Mouse (Mus musculus): ENCODE results near the gene Rap1b. TPM values are rescaled to one million over a fixed set of nuclear protein-coding genes. Genes with fewer than 3 reads are reported as not detected.

The Rap1b gene
- polyA plus RNA-seq, 1 experiment from 2014 or later: 145 TPM

DNA sequence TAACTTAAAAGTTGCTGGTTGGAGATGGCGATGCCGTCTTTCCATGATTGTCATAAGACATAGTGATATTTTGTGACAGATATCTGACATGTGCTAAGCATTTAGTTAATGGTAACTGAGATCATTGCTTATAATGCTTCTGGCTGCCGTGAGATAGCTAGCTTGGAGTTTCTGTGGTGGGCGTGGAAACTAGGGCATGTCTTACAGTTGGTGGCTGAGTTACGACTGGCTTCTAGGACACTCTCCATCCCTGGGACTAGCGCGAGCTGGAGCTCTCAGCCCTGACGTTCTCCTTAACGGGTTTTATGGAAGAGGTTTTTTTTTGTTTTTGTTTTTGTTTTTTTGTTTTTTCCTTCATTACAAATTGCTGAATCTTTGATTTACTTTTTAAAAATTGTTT is 32.8 kb upstream of the Rap1b start:
- no peaks in the 10 kb centered on the region for H3K36me3 ChIP-seq (ENCODE audit: control insufficient read depth, insufficient read depth)
- no peak overlapping the region for H3K9ac ChIP-seq (replicated peaks; ENCODE audit: low read depth, low read length)
- no peak for ATAC-seq
- no peak overlapping the region for H3K4me2 ChIP-seq (ENCODE audit: low read length)
- no peak overlapping the region for H3K4me3 ChIP-seq (replicated peaks; ENCODE audit: low read length)
- no peaks in the 10 kb centered on the region for H3K4me1 ChIP-seq (replicated peaks; ENCODE audit: control insufficient read depth, insufficient read depth, low read length)
- H3K27me3 ChIP-seq (replicated peaks; ENCODE audit: control insufficient read depth, insufficient read depth, low read length): no peaks in the 10 kb centered on the region
- H3K27ac ChIP-seq (ENCODE audit: low read length): no peak overlapping the region
- no peaks in the 10 kb centered on the region for H3K9me3 ChIP-seq (ENCODE audit: control insufficient read depth, low read length)
- 91% methylated on average over 9 of the region's 9 CpGs for WGBS

DNA sequence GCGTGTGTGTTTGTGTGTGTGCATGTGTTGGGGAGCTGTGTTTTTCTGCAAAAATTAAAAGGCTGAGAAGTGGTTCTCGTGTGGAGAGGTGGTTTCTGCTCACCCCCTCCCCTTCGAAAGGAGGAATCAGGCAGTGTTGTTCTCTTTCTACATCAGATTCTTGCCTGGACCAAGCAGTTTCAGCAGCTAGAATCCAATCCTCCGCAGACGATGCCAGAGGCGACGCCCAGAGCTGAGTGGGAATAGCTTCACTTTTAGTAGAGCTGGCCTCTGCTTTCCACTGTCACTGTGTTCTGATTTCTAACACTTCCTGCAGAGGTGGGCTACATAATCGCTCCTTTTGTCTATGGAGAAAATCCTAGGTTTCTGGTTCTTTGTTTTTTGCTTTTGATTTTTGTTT is 31.0 kb upstream of the Rap1b start:
- no peak overlapping the region for H3K4me2 ChIP-seq (ENCODE audit: low read length)
- H3K27ac ChIP-seq (ENCODE audit: low read length): no peak overlapping the region
- no peaks in the 10 kb centered on the region for H3K4me1 ChIP-seq (replicated peaks; ENCODE audit: control insufficient read depth, insufficient read depth, low read length)
- no peak overlapping the region for H3K9ac ChIP-seq (replicated peaks; ENCODE audit: low read depth, low read length)
- no peaks in the 10 kb centered on the region for H3K9me3 ChIP-seq (ENCODE audit: control insufficient read depth, low read length)
- H3K27me3 ChIP-seq (replicated peaks; ENCODE audit: control insufficient read depth, insufficient read depth, low read length): no peaks in the 10 kb centered on the region
- WGBS: 79% methylated on average over 8 of the region's 8 CpGs
- H3K36me3 ChIP-seq (ENCODE audit: control insufficient read depth, insufficient read depth): no peaks in the 10 kb centered on the region
- no peak overlapping the region for H3K4me3 ChIP-seq (replicated peaks; ENCODE audit: low read length)
- no peak for ATAC-seq

DNA sequence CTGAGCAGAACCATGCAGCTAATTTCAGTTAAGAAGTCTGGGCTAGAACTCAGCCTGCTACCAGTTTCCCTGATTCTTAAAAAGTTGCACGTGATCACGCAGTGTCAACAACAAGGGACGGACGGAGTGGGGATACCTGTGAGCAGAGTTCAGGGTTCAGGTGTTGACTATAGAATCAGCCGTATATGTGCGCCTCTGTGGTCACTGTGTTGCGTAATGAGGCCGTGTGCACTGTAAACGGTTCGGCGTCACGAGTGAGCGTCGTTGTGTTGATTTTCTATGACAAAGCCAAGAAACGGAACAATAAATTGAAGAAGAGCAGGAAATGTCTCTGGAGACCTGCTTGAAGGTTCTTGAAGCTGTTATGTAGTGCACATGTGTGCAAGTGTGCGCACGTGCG is 30.6 kb upstream of the Rap1b start:
- H3K4me1 ChIP-seq (replicated peaks; ENCODE audit: control insufficient read depth, insufficient read depth, low read length): no peaks in the 10 kb centered on the region
- H3K27ac ChIP-seq (ENCODE audit: low read length): no peak overlapping the region
- no peak overlapping the region for H3K4me2 ChIP-seq (ENCODE audit: low read length)
- H3K36me3 ChIP-seq (ENCODE audit: control insufficient read depth, insufficient read depth): no peaks in the 10 kb centered on the region
- no peaks in the 10 kb centered on the region for H3K27me3 ChIP-seq (replicated peaks; ENCODE audit: control insufficient read depth, insufficient read depth, low read length)
- H3K9me3 ChIP-seq (ENCODE audit: control insufficient read depth, low read length): no peaks in the 10 kb centered on the region
- H3K4me3 ChIP-seq (replicated peaks; ENCODE audit: low read length): no peak overlapping the region
- no peak overlapping the region for H3K9ac ChIP-seq (replicated peaks; ENCODE audit: low read depth, low read length)
- ATAC-seq: no peak
- WGBS: 92% methylated on average over 18 of the region's 18 CpGs

DNA sequence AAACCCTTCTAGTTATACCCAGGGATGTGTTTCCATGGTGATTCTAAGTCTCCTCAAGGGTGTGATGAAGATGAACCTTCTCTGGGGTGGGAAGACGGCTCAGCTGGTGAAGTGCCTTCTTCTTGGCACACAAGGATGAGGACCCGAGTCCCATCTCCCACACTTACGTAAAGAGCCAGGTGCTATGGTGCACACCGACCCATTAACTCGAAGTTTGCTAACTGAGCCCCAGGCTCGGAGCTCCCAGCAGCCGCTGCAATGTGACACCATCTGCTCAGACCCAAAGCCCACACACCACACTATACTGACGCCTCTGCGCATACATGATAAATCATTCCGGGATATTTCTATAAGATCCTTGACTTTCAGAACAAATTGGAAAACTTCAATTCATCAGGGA is 29.1 kb upstream of the Rap1b start:
- no peaks in the 10 kb centered on the region for H3K36me3 ChIP-seq (ENCODE audit: control insufficient read depth, insufficient read depth)
- H3K9me3 ChIP-seq (ENCODE audit: control insufficient read depth, low read length): no peaks in the 10 kb centered on the region
- no peak overlapping the region for H3K27ac ChIP-seq (ENCODE audit: low read length)
- H3K4me3 ChIP-seq (replicated peaks; ENCODE audit: low read length): no peak overlapping the region
- H3K4me1 ChIP-seq (replicated peaks; ENCODE audit: control insufficient read depth, insufficient read depth, low read length): no peaks in the 10 kb centered on the region
- no peak overlapping the region for H3K9ac ChIP-seq (replicated peaks; ENCODE audit: low read depth, low read length)
- no peaks in the 10 kb centered on the region for H3K27me3 ChIP-seq (replicated peaks; ENCODE audit: control insufficient read depth, insufficient read depth, low read length)
- 72% methylated on average over 10 of the region's 10 CpGs for WGBS
- no peak overlapping the region for H3K4me2 ChIP-seq (ENCODE audit: low read length)
- ATAC-seq: no peak

DNA sequence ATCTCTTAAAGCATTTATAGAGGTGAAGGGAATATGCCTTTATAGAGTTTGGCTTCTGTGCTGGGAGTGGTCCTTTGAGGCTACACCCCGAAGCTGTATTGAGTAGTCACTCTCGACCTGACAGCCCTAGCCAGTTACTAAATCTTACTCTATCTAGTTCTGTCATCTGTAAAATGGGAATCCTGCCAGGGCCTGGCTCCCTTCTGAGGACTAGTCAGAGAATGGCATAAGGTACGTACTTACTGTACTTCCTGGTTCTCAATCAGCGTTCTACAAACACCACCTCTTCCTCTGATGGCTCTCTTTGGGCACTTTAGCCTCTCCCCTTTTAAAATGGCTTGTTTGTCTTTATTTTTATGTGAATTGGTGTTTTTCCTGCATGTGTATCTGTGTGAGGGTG is 28.1 kb upstream of the Rap1b start:
- no peak overlapping the region for H3K4me3 ChIP-seq (replicated peaks; ENCODE audit: low read length)
- no peaks in the 10 kb centered on the region for H3K27me3 ChIP-seq (replicated peaks; ENCODE audit: control insufficient read depth, insufficient read depth, low read length)
- H3K27ac ChIP-seq (ENCODE audit: low read length): no peak overlapping the region
- H3K9me3 ChIP-seq (ENCODE audit: control insufficient read depth, low read length): no peaks in the 10 kb centered on the region
- no peak for ATAC-seq
- no peaks in the 10 kb centered on the region for H3K4me1 ChIP-seq (replicated peaks; ENCODE audit: control insufficient read depth, insufficient read depth, low read length)
- no peak overlapping the region for H3K4me2 ChIP-seq (ENCODE audit: low read length)
- no peak overlapping the region for H3K9ac ChIP-seq (replicated peaks; ENCODE audit: low read depth, low read length)
- WGBS: 84% methylated on average over 4 of the region's 4 CpGs
- H3K36me3 ChIP-seq (ENCODE audit: control insufficient read depth, insufficient read depth): no peaks in the 10 kb centered on the region

DNA sequence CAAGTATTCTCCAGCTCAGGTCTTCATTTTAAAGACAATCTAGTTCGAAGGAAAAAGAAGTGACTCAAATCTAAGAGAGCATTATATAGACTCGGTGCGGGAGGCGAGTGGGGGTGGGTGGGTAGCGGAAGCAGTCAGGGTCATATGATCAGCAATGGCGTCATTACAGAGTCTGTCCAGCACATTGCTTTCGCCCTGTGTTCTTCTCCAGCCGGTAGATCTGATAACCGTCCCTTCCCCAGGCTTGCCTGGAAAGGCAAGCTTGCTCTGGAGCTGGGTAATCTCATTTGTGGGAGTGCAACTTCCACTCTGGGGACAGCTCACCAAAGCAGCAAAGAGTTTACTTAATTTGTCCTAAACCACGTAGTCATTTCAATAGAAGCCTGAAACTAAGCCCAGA is 26.6 kb upstream of the Rap1b start:
- H3K4me3 ChIP-seq (replicated peaks; ENCODE audit: low read length): no peak overlapping the region
- no peaks in the 10 kb centered on the region for H3K36me3 ChIP-seq (ENCODE audit: control insufficient read depth, insufficient read depth)
- no peaks in the 10 kb centered on the region for H3K4me1 ChIP-seq (replicated peaks; ENCODE audit: control insufficient read depth, insufficient read depth, low read length)
- H3K9me3 ChIP-seq (ENCODE audit: control insufficient read depth, low read length): no peaks in the 10 kb centered on the region
- H3K27me3 ChIP-seq (replicated peaks; ENCODE audit: control insufficient read depth, insufficient read depth, low read length): no peaks in the 10 kb centered on the region
- no peak overlapping the region for H3K9ac ChIP-seq (replicated peaks; ENCODE audit: low read depth, low read length)
- H3K4me2 ChIP-seq (ENCODE audit: low read length): no peak overlapping the region
- H3K27ac ChIP-seq (ENCODE audit: low read length): no peak overlapping the region
- WGBS: 85% methylated on average over 10 of the region's 10 CpGs
- ATAC-seq: no peak

DNA sequence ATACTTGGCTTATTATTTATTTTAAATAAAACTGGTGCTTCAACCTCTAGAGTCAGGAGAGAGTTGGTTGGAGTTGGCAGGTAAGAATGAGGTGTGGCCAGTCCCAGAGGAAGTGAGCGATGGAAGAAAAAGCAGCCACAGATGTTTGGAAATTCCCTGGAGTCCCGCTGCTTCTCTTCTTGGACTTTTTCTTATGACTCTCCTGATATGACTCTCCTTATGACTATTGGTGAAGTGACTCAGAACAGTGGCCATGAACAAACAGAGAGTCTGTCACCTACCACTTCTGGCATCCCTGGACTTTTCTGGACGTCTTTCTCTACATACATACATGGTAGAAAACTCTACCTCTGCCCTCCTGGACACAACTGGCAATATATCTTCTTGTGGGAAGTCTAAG is 21.5 kb upstream of the Rap1b start:
- WGBS: 94% methylated on average over 3 of the region's 3 CpGs
- H3K4me2 ChIP-seq (ENCODE audit: low read length): no peak overlapping the region

DNA sequence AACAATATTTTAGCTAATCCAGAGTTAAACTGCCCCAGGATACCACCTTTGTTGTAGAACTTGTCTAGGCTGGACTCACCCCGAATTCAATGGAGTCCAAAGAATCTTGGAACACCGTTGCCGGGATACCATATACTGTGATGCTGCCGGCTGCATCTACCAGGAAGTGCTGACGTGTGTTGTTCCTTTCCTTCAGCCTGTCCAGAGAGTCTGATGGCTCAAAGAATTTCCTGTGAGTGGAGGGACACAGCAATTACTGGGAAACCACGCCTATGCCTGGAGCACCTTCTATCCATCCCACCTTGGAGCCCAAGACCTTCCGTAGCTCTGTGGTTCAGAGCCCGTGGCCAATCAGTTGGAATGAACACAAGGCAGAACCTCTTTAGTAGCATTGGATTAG is 20.8 kb upstream of the Rap1b start:
- no peak overlapping the region for H3K9ac ChIP-seq (replicated peaks; ENCODE audit: low read depth, low read length)
- H3K27ac ChIP-seq (ENCODE audit: low read length): no peak overlapping the region
- 71% methylated on average over 8 of the region's 8 CpGs for WGBS
- no peak overlapping the region for H3K4me2 ChIP-seq (ENCODE audit: low read length)
- no peaks in the 10 kb centered on the region for H3K36me3 ChIP-seq (ENCODE audit: control insufficient read depth, insufficient read depth)
- no peak for ATAC-seq
- no peak overlapping the region for H3K4me3 ChIP-seq (replicated peaks; ENCODE audit: low read length)
- no peaks in the 10 kb centered on the region for H3K9me3 ChIP-seq (ENCODE audit: control insufficient read depth, low read length)
- H3K4me1 ChIP-seq (replicated peaks; ENCODE audit: control insufficient read depth, insufficient read depth, low read length): no peaks in the 10 kb centered on the region
- no peaks in the 10 kb centered on the region for H3K27me3 ChIP-seq (replicated peaks; ENCODE audit: control insufficient read depth, insufficient read depth, low read length)

More for the DNA sequence above, 21.5 kb upstream of the Rap1b start:
- Histone ChIP-seq H3K4me1 (replicated peaks; ENCODE audit: control insufficient read depth, insufficient read depth, low read length) (no peaks in the 10 kb centered on the region), H3K4me3 (replicated peaks; ENCODE audit: low read length) (no peak overlapping the region), H3K36me3 (ENCODE audit: control insufficient read depth, insufficient read depth) (no peaks in the 10 kb centered on the region), H3K9ac (replicated peaks; ENCODE audit: low read depth, low read length) (no peak overlapping the region), H3K9me3 (ENCODE audit: control insufficient read depth, low read length) (no peaks in the 10 kb centered on the region), H3K27ac (ENCODE audit: low read length) (no peak overlapping the region), H3K27me3 (replicated peaks; ENCODE audit: control insufficient read depth, insufficient read depth, low read length) (no peaks in the 10 kb centered on the region)
- no peak for ATAC-seq

DNA sequence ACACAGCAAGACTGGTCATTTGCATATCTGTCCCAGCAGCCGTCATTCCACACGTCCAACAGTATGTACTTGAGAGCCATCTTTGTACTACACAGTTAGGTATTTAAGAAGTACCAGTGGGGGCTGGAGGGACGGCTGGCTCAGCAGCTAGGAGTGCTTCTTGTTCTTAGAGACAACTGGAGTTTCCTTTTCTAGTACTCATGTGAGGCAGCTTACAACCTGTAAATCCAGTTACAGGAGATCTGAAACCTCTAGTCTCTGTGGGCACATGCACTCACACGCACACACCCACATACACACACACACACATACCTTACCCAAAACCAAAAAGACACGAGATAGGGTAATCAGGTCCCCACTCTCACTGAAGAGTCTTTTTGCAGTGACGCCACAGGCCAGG is 18.9 kb upstream of the Rap1b start:
- Histone ChIP-seq H3K9me3 (ENCODE audit: control insufficient read depth, low read length) (no peaks in the 10 kb centered on the region), H3K4me1 (replicated peaks; ENCODE audit: control insufficient read depth, insufficient read depth, low read length) (no peaks in the 10 kb centered on the region), H3K36me3 (ENCODE audit: control insufficient read depth, insufficient read depth) (no peaks in the 10 kb centered on the region), H3K9ac (replicated peaks; ENCODE audit: low read depth, low read length) (no peak overlapping the region), H3K4me2 (ENCODE audit: low read length) (no peak overlapping the region), H3K27ac (ENCODE audit: low read length) (no peak overlapping the region), H3K4me3 (replicated peaks; ENCODE audit: low read length) (no peak overlapping the region), H3K27me3 (replicated peaks; ENCODE audit: control insufficient read depth, insufficient read depth, low read length) (no peaks in the 10 kb centered on the region)
- no peak for ATAC-seq
- 74% methylated on average over 6 of the region's 6 CpGs for WGBS

DNA sequence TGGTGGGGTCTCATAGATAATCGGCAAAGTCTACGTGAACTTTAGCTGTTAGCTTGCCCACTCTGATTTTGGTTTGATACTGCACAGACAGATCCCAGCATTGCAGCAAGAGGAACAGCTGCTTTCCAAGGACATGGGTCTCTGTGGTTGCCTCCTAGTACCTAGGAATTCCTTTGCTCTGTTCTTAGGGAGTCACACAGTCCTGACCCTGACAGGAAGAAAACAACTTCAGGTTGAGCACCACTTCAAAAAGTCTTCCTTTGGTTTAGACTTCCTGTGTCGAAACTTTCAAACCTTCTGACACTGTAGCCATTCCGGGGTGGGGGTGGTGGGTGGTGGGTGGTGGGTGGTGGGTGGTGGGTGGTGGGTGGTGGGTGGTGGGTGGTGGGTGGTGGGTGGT is 18.4 kb upstream of the Rap1b start:
- WGBS: 93% methylated on average over 4 of the region's 4 CpGs
- Histone ChIP-seq H3K27me3 (replicated peaks; ENCODE audit: control insufficient read depth, insufficient read depth, low read length) (no peaks in the 10 kb centered on the region), H3K9me3 (ENCODE audit: control insufficient read depth, low read length) (no peaks in the 10 kb centered on the region), H3K4me2 (ENCODE audit: low read length) (no peak overlapping the region), H3K4me1 (replicated peaks; ENCODE audit: control insufficient read depth, insufficient read depth, low read length) (no peaks in the 10 kb centered on the region), H3K36me3 (ENCODE audit: control insufficient read depth, insufficient read depth) (no peaks in the 10 kb centered on the region), H3K9ac (replicated peaks; ENCODE audit: low read depth, low read length) (no peak overlapping the region), H3K4me3 (replicated peaks; ENCODE audit: low read length) (no peak overlapping the region), H3K27ac (ENCODE audit: low read length) (no peak overlapping the region)
- no peak for ATAC-seq

All from forebrain, embryonic 16.5 days (tissue).